Mouse (Mus musculus): ENCODE measurements around the gene Trim72.

The Trim72 gene

DNA sequence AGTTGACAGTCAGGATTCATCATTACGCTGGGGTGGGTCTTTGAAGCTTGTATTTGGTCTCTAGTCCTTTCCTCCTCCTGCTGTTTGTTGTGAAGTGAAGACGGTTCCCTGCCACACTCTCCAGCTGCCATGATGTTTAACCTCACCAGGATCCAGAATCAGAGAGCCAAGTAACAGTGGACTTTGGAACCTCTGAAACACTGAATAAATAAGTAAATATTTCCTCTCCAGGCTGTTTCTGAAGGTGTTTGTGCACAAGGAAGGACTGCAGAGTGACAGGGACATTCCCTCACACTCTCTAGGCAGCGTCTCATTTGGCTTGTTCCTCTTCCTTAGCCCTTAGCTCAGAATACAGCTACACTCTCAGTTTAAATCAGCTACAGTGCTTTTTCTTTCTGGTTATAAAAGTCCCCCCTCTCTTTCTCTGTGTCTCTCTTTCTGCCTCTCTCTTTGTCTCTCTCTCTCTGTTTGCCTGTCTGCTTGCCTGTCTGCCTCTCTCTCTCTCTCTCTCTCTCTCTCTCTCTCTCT, 53.2 kb downstream of the Trim72 start:
- DNase-seq = no peak

DNA sequence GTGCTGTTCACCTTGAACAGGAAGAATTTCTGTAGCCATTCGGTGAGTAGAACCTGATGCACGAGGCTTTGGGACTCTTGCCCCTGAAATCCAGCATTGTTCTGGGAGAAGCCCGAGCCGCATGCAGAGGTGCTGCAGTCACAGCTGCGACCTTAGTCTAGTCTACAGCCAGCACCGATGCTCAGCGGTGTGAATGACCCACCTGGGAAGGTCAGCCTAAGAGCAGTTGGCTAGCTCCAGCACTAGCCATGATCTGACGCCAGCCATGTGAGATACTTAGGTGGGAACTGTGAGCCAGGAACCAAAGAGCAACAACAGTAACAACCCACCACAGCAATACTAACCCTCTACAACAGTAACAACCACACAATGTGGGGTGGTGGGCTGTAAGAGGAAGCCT, 54.1 kb downstream of the Trim72 start:
- no peak for DNase-seq

- DNase-seq = no peak
Measured at GRCm38 (mm10) chr7:128058576-128058975, 54.8 kb downstream of the Trim72 start.

GRCm38 (mm10) chr7:128059091-128059490, 55.3 kb downstream of the Trim72 start:
- DNase-seq = no peak

All from retina, postnatal 1 day (tissue).